Mouse (Mus musculus) midbrain, embryonic 13.5 days (tissue): ENCODE measurements around the gene Adipor2. TPM values are rescaled to one million over a fixed set of nuclear protein-coding genes. Genes with fewer than 3 reads are reported as not detected.
"Not testable (repeated sequence)": the region's sequence is repeated elsewhere in the genome, so short reads cannot be mapped to it uniquely, and the experiment has no call there.

Experiments used
- ATAC-seq: fragments of 200-750 bp; cut with Nextera tagmentation; 2 replicates; pipeline ENCODE4 v1.8.0; 2017; ENCODE audit warnings: mild to moderate bottlenecking, moderate TSS enrichment, moderate library complexity
- H3K27ac ChIP-seq: fragments of 300-500 bp; sonication (generic); 2 replicates; pipeline ENCODE4 v1.5.1; 2015; ENCODE audit warnings: inconsistent platforms, mild to moderate bottlenecking, moderate library complexity
- H3K27me3 ChIP-seq: fragments of 300-500 bp; sonication (generic); 2 replicates; pipeline ENCODE4 v1.6.1; 2015; ENCODE audit warnings: mild to moderate bottlenecking, inconsistent platforms
- H3K36me3 ChIP-seq: fragments of 300-500 bp; sonication (generic); 2 replicates; pipeline ENCODE4 v1.6.1; 2015; ENCODE audit warnings: mild to moderate bottlenecking, inconsistent platforms
- H3K4me1 ChIP-seq: fragments of 300-500 bp; sonication (generic); replicated peaks from 2 replicates; pipeline ENCODE4 v1.6.1; 2015; ENCODE audit warnings: inconsistent platforms
- H3K4me2 ChIP-seq: fragments of 300-500 bp; sonication (generic); replicated peaks from 2 replicates; pipeline ENCODE4 v1.6.1; 2015; ENCODE audit warnings: moderate library complexity, mild to moderate bottlenecking, inconsistent platforms
- H3K4me3 ChIP-seq: fragments of 300-500 bp; sonication (generic); replicated peaks from 2 replicates; pipeline ENCODE4 v1.5.1; 2015; ENCODE audit warnings: mild to moderate bottlenecking, inconsistent platforms
- H3K9ac ChIP-seq: fragments of 300-500 bp; sonication (generic); replicated peaks from 2 replicates; pipeline ENCODE4 v1.6.1; 2015; ENCODE audit warnings: mild to moderate bottlenecking, inconsistent platforms
- H3K9me3 ChIP-seq: fragments of 300-500 bp; sonication (generic); 2 replicates; pipeline ENCODE4 v1.6.1; 2016; ENCODE audit warnings: mild to moderate bottlenecking, inconsistent platforms
- WGBS: fragments of 180-500 bp; shearing (Covaris S2); methylation state at CpG from one replicate; pipeline ENCODE4 v1.1.7; 2015; 5-methylcytosine and 5-hydroxymethylcytosine counted together
- polyA plus RNA-seq: library from polyadenylated mRNA; unstranded; fragments of >200 nt; fragmentation: Nextera tagmentation; extraction: Ambion mirVana; gene quantifications from 2 replicates; pipeline ENCODE4 v1.2.1, GENCODE M21; 2015

The Adipor2 gene
- polyA plus RNA-seq, 1 experiment from 2014 or later: 38.1 TPM

GRCm38 (mm10) chr6:119386821-119387220 lies 30.7 kb downstream of the Adipor2 start:
- Histone ChIP-seq H3K4me3 (no peak overlapping the region), H3K9ac (0 out of 2 replicates have a peak overlapping the region, but pooled peaks have one; percentile 8)
- WGBS: 94% methylated on average over 1 of the region's 1 CpGs

GRCm38 (mm10) chr6:119386421-119386820 lies 31.1 kb downstream of the Adipor2 start:
- Histone ChIP-seq H3K27ac (no peak overlapping the region), H3K9me3 (no peaks in the 10 kb centered on the region), H3K4me2 (no peak overlapping the region), H3K36me3 (no peaks in the 10 kb centered on the region), H3K4me3 (no peak overlapping the region), H3K4me1 (peaks cover 32% of the 10 kb centered on the region), H3K27me3 (no peaks in the 10 kb centered on the region), H3K9ac (no peak overlapping the region)
- 93% methylated on average over 4 of the region's 4 CpGs for WGBS
- no peak for ATAC-seq

More at GRCm38 (mm10) chr6:119386821-119387220, 30.7 kb downstream of the Adipor2 start:
- Histone ChIP-seq H3K9me3 (no peaks in the 10 kb centered on the region), H3K27me3 (no peaks in the 10 kb centered on the region), H3K4me1 (peaks cover 32% of the 10 kb centered on the region), H3K27ac (no peak overlapping the region), H3K4me2 (peak overlapping the region; percentile 80), H3K36me3 (no peaks in the 10 kb centered on the region)
- no peak for ATAC-seq

- Histone ChIP-seq H3K36me3 (no peaks in the 10 kb centered on the region), H3K4me3 (no peak overlapping the region), H3K27me3 (no peaks in the 10 kb centered on the region), H3K4me2 (no peak overlapping the region), H3K4me1 (peaks cover 32% of the 10 kb centered on the region), H3K9ac (no peak overlapping the region), H3K9me3 (no peaks in the 10 kb centered on the region), H3K27ac (no peak overlapping the region)
- no peak for ATAC-seq
- 93% methylated on average over 1 of the region's 1 CpGs for WGBS
These were observed 31.8 kb downstream of the Adipor2 start for GRCm38 (mm10) chr6:119385668-119386067.

GRCm38 (mm10) chr6:119378631-119379030 lies 38.9 kb downstream of the Adipor2 start:
- ATAC-seq: no peak
- Histone ChIP-seq H3K4me3 (no peak overlapping the region), H3K4me1 (no peaks in the 10 kb centered on the region), H3K9me3 (no peaks in the 10 kb centered on the region), H3K9ac (no peak overlapping the region), H3K4me2 (no peak overlapping the region), H3K27me3 (no peaks in the 10 kb centered on the region), H3K36me3 (no peaks in the 10 kb centered on the region), H3K27ac (no peak overlapping the region)
- WGBS: 94% methylated on average over 1 of the region's 1 CpGs

GRCm38 (mm10) chr6:119377613-119378012 lies 39.9 kb downstream of the Adipor2 start:
- WGBS: 90% methylated on average over 2 of the region's 2 CpGs
- no peak for ATAC-seq
- H3K4me1 ChIP-seq: no peaks in the 10 kb centered on the region

DNA sequence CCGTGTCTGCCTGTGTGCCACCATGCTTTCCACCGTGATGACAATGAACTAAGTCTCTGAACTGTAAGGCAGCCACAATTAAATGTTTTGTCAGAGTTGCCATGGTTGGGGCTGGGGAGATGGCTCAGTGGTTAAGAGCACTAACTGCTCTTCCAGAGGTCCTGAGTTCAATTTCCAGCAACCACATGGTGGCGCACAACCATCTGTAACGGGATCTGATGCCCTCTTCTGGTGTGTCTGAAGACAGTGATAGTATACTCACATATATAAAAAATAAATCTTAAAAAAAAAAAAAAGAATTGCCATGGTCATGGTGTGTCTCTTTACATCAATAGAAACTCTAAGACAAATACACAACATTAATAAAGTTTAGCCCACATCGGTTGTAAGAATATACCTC lies 42.5 kb downstream of the Adipor2 start:
- H3K4me3 ChIP-seq: no peak overlapping the region
- H3K9me3 ChIP-seq: no peaks in the 10 kb centered on the region
- H3K4me2 ChIP-seq: no peak overlapping the region
- no peaks in the 10 kb centered on the region for H3K36me3 ChIP-seq
- WGBS: 71% methylated on average over 5 of the region's 5 CpGs
- H3K27ac ChIP-seq: no peak overlapping the region
- no peak for ATAC-seq
- H3K9ac ChIP-seq: no peak overlapping the region
- no peaks in the 10 kb centered on the region for H3K27me3 ChIP-seq
- no peaks in the 10 kb centered on the region for H3K4me1 ChIP-seq

More at GRCm38 (mm10) chr6:119377613-119378012, 39.9 kb downstream of the Adipor2 start:
- no peak overlapping the region for H3K4me3 ChIP-seq
- no peaks in the 10 kb centered on the region for H3K36me3 ChIP-seq
- no peaks in the 10 kb centered on the region for H3K27me3 ChIP-seq
- no peaks in the 10 kb centered on the region for H3K9me3 ChIP-seq
- no peak overlapping the region for H3K27ac ChIP-seq
- no peak overlapping the region for H3K9ac ChIP-seq
- H3K4me2 ChIP-seq: no peak overlapping the region

GRCm38 (mm10) chr6:119373000-119373705 lies 44.4 kb downstream of the Adipor2 start:
- no peaks in the 10 kb centered on the region for H3K27me3 ChIP-seq
- H3K9me3 ChIP-seq: no peaks in the 10 kb centered on the region
- ATAC-seq: no peak
- peaks cover 7% of the 10 kb centered on the region for H3K36me3 ChIP-seq
- H3K4me2 ChIP-seq: no peak overlapping the region
- no peak overlapping the region for H3K9ac ChIP-seq
- no peak overlapping the region for H3K27ac ChIP-seq
- H3K4me3 ChIP-seq: no peak overlapping the region
- no peaks in the 10 kb centered on the region for H3K4me1 ChIP-seq

- Histone ChIP-seq H3K9ac (no peak overlapping the region), H3K4me2 (no peak overlapping the region), H3K9me3 (no peaks in the 10 kb centered on the region), H3K4me1 (no peaks in the 10 kb centered on the region), H3K27me3 (no peaks in the 10 kb centered on the region), H3K4me3 (no peak overlapping the region), H3K36me3 (peaks cover 12% of the 10 kb centered on the region), H3K27ac (no peak overlapping the region)
- no peak for ATAC-seq
- 93% methylated on average over 5 of the region's 5 CpGs for WGBS
These were observed 45.3 kb downstream of the Adipor2 start for GRCm38 (mm10) chr6:119372237-119372636.

DNA sequence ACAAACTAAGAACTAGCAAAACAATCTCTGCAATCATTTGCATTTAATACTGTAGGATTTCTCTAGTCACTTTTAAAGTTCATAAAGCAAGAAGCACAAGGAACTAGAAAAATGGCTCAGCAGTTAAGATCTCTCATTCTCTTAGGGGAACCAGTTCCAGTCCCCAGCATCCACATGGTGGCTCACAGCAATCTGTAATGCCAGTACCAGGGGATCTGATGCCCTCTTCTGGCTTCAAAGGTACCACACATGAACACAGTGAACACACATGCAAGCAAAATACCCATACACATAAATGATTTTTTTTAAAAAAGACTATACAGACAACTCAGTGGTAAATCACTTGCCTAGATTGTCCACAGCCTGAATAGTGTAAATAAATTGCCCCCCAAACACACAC lies 45.9 kb downstream of the Adipor2 start:
- ATAC-seq: no peak
- Histone ChIP-seq H3K9ac (no peak overlapping the region), H3K27ac (no peak overlapping the region), H3K4me1 (no peaks in the 10 kb centered on the region), H3K4me3 (no peak overlapping the region), H3K27me3 (no peaks in the 10 kb centered on the region), H3K36me3 (peaks cover 13% of the 10 kb centered on the region), H3K4me2 (no peak overlapping the region), H3K9me3 (no peaks in the 10 kb centered on the region)

- Histone ChIP-seq H3K36me3 (peaks cover 39% of the 10 kb centered on the region), H3K4me2 (no peak overlapping the region), H3K27me3 (no peaks in the 10 kb centered on the region), H3K4me3 (no peak overlapping the region), H3K27ac (no peak overlapping the region), H3K4me1 (no peaks in the 10 kb centered on the region), H3K9ac (no peak overlapping the region), H3K9me3 (no peaks in the 10 kb centered on the region)
- WGBS: 96% methylated on average over 2 of the region's 2 CpGs
- ATAC-seq: no peak
These were observed 50.1 kb downstream of the Adipor2 start for GRCm38 (mm10) chr6:119367382-119367781.

GRCm38 (mm10) chr6:119366800-119367199 lies 50.7 kb downstream of the Adipor2 start:
- not testable (repeated sequence) for ATAC-seq, H3K4me3 ChIP-seq, H3K27ac ChIP-seq, H3K9me3 ChIP-seq, H3K27me3 ChIP-seq, H3K9ac ChIP-seq, H3K4me2 ChIP-seq, H3K4me1 ChIP-seq
- H3K36me3 ChIP-seq: peaks cover 40% of the 10 kb centered on the region
- WGBS: 91% methylated on average over 4 of the region's 4 CpGs

- no peak overlapping the region for H3K4me2 ChIP-seq
- peaks cover 57% of the 10 kb centered on the region for H3K36me3 ChIP-seq
- no peaks in the 10 kb centered on the region for H3K27me3 ChIP-seq
- no peak overlapping the region for H3K27ac ChIP-seq
- ATAC-seq: no peak
- no peaks in the 10 kb centered on the region for H3K9me3 ChIP-seq
- H3K4me3 ChIP-seq: no peak overlapping the region
- no peaks in the 10 kb centered on the region for H3K4me1 ChIP-seq
- 95% methylated on average over 5 of the region's 5 CpGs for WGBS
- H3K9ac ChIP-seq: no peak overlapping the region
These were observed 53.9 kb downstream of the Adipor2 start for GRCm38 (mm10) chr6:119363593-119363992.
